Mouse (Mus musculus) hindbrain, embryonic 14.5 days (tissue): ENCODE measurements at regions not wholly inside any gene's neighbourhood (a gene's known extent, or its start where the extent isn't known, plus 50 kb on each side); places are given as distances from the start of the nearest gene placed in this dataset.

Experiments
- ATAC-seq: fragments of 200-750 bp; cut with Nextera tagmentation; 2 replicates; pipeline ENCODE4 v1.8.0; 2017; ENCODE audit warnings: moderate number of reproducible peaks, mild to moderate bottlenecking, moderate TSS enrichment, moderate library complexity; ENCODE audit not compliant: low FRiP score
- DNase-seq: peaks from one replicate; pipeline ENCODE4 v3.0.0-alpha.2; 2015; ENCODE audit warnings: low spot score
- H3K27ac ChIP-seq: fragments of 300-500 bp; sonication (generic); 2 replicates; pipeline ENCODE4 v1.5.1; 2014; ENCODE audit warnings: mild to moderate bottlenecking, moderate library complexity
- H3K27me3 ChIP-seq: fragments of 300-500 bp; sonication (generic); 2 replicates; pipeline ENCODE4 v1.6.1; 2014; ENCODE audit warnings: mild to moderate bottlenecking, low read length, mixed read lengths; ENCODE audit not compliant: control insufficient read depth, insufficient read depth
- H3K36me3 ChIP-seq: fragments of 300-500 bp; sonication (generic); replicated peaks from 2 replicates; pipeline ENCODE4 v1.6.1; 2014; ENCODE audit not compliant: control insufficient read depth, insufficient read depth
- H3K4me1 ChIP-seq: fragments of 300-500 bp; sonication (generic); replicated peaks from 2 replicates; pipeline ENCODE4 v1.6.1; 2014; ENCODE audit warnings: antibody characterized with exemption, low read length, mixed read lengths; ENCODE audit not compliant: control insufficient read depth, insufficient read depth
- H3K4me2 ChIP-seq: fragments of 300-500 bp; sonication (generic); replicated peaks from 2 replicates; pipeline ENCODE4 v1.6.1; 2014; ENCODE audit warnings: mild to moderate bottlenecking, moderate library complexity
- H3K4me3 ChIP-seq: fragments of 300-500 bp; sonication (generic); replicated peaks from 2 replicates; pipeline ENCODE4 v1.5.1; 2014; ENCODE audit warnings: mild to moderate bottlenecking, low read length
- H3K9ac ChIP-seq: fragments of 300-500 bp; sonication (generic); 2 replicates; pipeline ENCODE4 v1.6.1; 2014
- H3K9me3 ChIP-seq: fragments of 300-500 bp; sonication (generic); 2 replicates; pipeline ENCODE4 v1.6.1; 2016; ENCODE audit warnings: low read length; ENCODE audit not compliant: control insufficient read depth
- WGBS: fragments of 180-500 bp; shearing (Covaris S2); extraction: QIAGEN DNeasy Blood & Tissue Kit; methylation state at CpG from one replicate; pipeline ENCODE4 v1.1.7; 2014; 5-methylcytosine and 5-hydroxymethylcytosine counted together

- no peaks in the 10 kb centered on the region for H3K4me1 ChIP-seq
- H3K4me2 ChIP-seq, result no peak overlapping the region
- DNase-seq (no peak), ATAC-seq (no peak)
- H3K4me3 ChIP-seq, result no peak overlapping the region
- 91% methylated on average over 3 of the region's 3 CpGs for whole genome bisulfite sequencing
- H3K9me3 ChIP-seq, result no peaks in the 10 kb centered on the region
- no peak overlapping the region for H3K9ac ChIP-seq
- no peaks in the 10 kb centered on the region for H3K27me3 ChIP-seq
- H3K27ac ChIP-seq, result no peak overlapping the region
- no peaks in the 10 kb centered on the region for H3K36me3 ChIP-seq
Measured at GRCm38 (mm10) chr3:150648040-150648439, 789.6 kb upstream of the Adgrl4 start.

GRCm38 (mm10) chr3:150649783-150650565, 787.7 kb upstream of the Adgrl4 start:
- DNase-seq, result no peak
- WGBS, result 83% methylated on average over 3 of the region's 3 CpGs
- Histone ChIP-seq H3K4me3 (no peak overlapping the region), H3K36me3 (no peaks in the 10 kb centered on the region), H3K9ac (no peak overlapping the region), H3K9me3 (no peaks in the 10 kb centered on the region), H3K4me2 (no peak overlapping the region), H3K27ac (no peak overlapping the region), H3K4me1 (no peaks in the 10 kb centered on the region), H3K27me3 (no peaks in the 10 kb centered on the region)
- no peak for ATAC-seq

GRCm38 (mm10) chr3:150695751-150696150, 741.9 kb upstream of the Adgrl4 start:
- no peak overlapping the region for H3K4me2 ChIP-seq
- H3K27ac ChIP-seq, result no peak overlapping the region
- no peak overlapping the region for H3K4me3 ChIP-seq
- no peak for DNase-seq
- H3K9me3 ChIP-seq, result no peaks in the 10 kb centered on the region
- H3K36me3 ChIP-seq, result no peaks in the 10 kb centered on the region
- no peak overlapping the region for H3K9ac ChIP-seq
- 82% methylated on average over 5 of the region's 5 CpGs for WGBS
- ATAC-seq, result no peak
- no peaks in the 10 kb centered on the region for H3K27me3 ChIP-seq
- H3K4me1 ChIP-seq, result no peaks in the 10 kb centered on the region

GRCm38 (mm10) chr3:150699990-150700389, 737.7 kb upstream of the Adgrl4 start:
- no peak overlapping the region for H3K27ac ChIP-seq
- no peaks in the 10 kb centered on the region for H3K27me3 ChIP-seq
- H3K4me3 ChIP-seq, result no peak overlapping the region
- H3K9me3 ChIP-seq, result no peaks in the 10 kb centered on the region
- H3K4me1 ChIP-seq, result no peaks in the 10 kb centered on the region
- no peak overlapping the region for H3K9ac ChIP-seq
- H3K36me3 ChIP-seq, result no peaks in the 10 kb centered on the region
- ATAC-seq, result no peak
- no peak for DNase-seq
- no peak overlapping the region for H3K4me2 ChIP-seq
- 82% methylated on average over 2 of the region's 2 CpGs for WGBS
